Mouse (Mus musculus) lung, postnatal 25 days (tissue): ENCODE measurements around the gene Gm20388.
"Not testable (repeated sequence)": the region's sequence is repeated elsewhere in the genome, so short reads cannot be mapped to it uniquely, and the experiment has no call there.

ENCODE experiments used
- DNase-seq: peaks from one replicate; pipeline ENCODE4 v3.0.0; 2022; ENCODE audit warnings: low spot score

Gene Gm20388

GRCm38 (mm10) chr8:123191908-123192307, 3281.3 kb downstream of the Gm20388 start:
- no peak for DNase-seq

- DNase-seq = no peak
Observed at GRCm38 (mm10) chr8:123193771-123194170, 3283.1 kb downstream of the Gm20388 start.

- DNase-seq = not testable (repeated sequence)
Observed at GRCm38 (mm10) chr8:123197016-123197415, 3286.4 kb downstream of the Gm20388 start.

GRCm38 (mm10) chr8:123199864-123200263, 3289.2 kb downstream of the Gm20388 start:
- DNase-seq = no peak

GRCm38 (mm10) chr8:123202288-123202687, 3291.6 kb downstream of the Gm20388 start:
- peak; percentile 63 for DNase-seq

- no peak for DNase-seq
Observed at GRCm38 (mm10) chr8:123203571-123203970, 3292.9 kb downstream of the Gm20388 start.

GRCm38 (mm10) chr8:123211876-123212275, 3301.2 kb downstream of the Gm20388 start:
- no peak for DNase-seq

GRCm38 (mm10) chr8:123212321-123213117, 3301.9 kb downstream of the Gm20388 start, which contains the start of the genes Chmp1a and Spata33:
Chmp1a (minus strand) TSS chr8:123212763.
Spata33 (plus strand) TSS chr8:123212832.
- DNase-seq = peak; percentile 90

GRCm38 (mm10) chr8:123213118-123213772, 3302.6 kb downstream of the Gm20388 start:
- DNase-seq = no peak

- DNase-seq = no peak
Observed at GRCm38 (mm10) chr8:123215430-123215829, 3304.8 kb downstream of the Gm20388 start.

GRCm38 (mm10) chr8:123220917-123221316, 3310.3 kb downstream of the Gm20388 start:
- DNase-seq = no peak

GRCm38 (mm10) chr8:123224278-123225266, 3313.9 kb downstream of the Gm20388 start, which contains the start of gene Cdk10:
Cdk10 (plus strand) TSS chr8:123224842.
- DNase-seq = peak; percentile 94

- DNase-seq = no peak
Observed at GRCm38 (mm10) chr8:123228416-123228815, 3317.8 kb downstream of the Gm20388 start.

- not testable (repeated sequence) for DNase-seq
Observed at GRCm38 (mm10) chr8:123230326-123230725, 3319.7 kb downstream of the Gm20388 start.

GRCm38 (mm10) chr8:123231742-123232141, 3321.1 kb downstream of the Gm20388 start:
- DNase-seq = no peak

GRCm38 (mm10) chr8:123232553-123232952, 3321.9 kb downstream of the Gm20388 start:
- DNase-seq = no peak

- no peak for DNase-seq
Observed at GRCm38 (mm10) chr8:123233300-123233699, 3322.7 kb downstream of the Gm20388 start.

- no peak for DNase-seq
Observed at GRCm38 (mm10) chr8:123233760-123234159, 3323.1 kb downstream of the Gm20388 start.

GRCm38 (mm10) chr8:123234918-123235519, 3324.4 kb downstream of the Gm20388 start:
- DNase-seq = no peak

- peak; percentile 89 for DNase-seq
Observed at GRCm38 (mm10) chr8:123235520-123236497, 3325.2 kb downstream of the Gm20388 start, which contains the start of gene Spata2l. Spata2l (minus strand) TSS chr8:123236233.
